Mouse (Mus musculus) thymus, postnatal 14 days (tissue): ENCODE data around the gene Prkca.

Source experiments
- DNase-seq: peaks from one replicate; pipeline ENCODE4 v3.0.0; 2021

Gene Prkca

GRCm38 (mm10) chr11:108293843-108294242, 49.9 kb downstream of the Prkca start:
- no peak for DNase-seq

DNA sequence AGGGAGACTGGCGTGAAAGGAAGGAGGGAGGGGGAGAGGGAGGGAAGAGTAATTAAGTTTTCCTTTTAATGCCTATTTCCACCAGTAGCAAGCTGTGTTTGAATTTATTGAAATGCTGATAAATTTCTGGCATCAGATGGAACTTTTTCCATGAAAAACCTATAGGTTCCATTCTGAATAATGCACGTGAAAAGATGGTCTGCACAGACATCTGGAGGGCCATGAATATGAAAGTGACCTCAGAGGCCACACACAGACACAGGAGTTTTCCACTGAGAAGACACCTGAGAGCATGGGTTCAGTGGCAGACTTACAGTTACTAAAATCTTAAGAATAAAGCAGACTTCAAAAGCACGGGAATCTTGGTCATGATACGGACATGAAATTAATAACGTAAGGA, 54.5 kb downstream of the Prkca start:
- DNase-seq = no peak

GRCm38 (mm10) chr11:108287321-108287720, 56.4 kb downstream of the Prkca start:
- DNase-seq = no peak

- DNase-seq = no peak
Measured at GRCm38 (mm10) chr11:108285046-108285445, 58.7 kb downstream of the Prkca start.

- no peak for DNase-seq
Measured at GRCm38 (mm10) chr11:108282850-108283459, 60.8 kb downstream of the Prkca start.

DNA sequence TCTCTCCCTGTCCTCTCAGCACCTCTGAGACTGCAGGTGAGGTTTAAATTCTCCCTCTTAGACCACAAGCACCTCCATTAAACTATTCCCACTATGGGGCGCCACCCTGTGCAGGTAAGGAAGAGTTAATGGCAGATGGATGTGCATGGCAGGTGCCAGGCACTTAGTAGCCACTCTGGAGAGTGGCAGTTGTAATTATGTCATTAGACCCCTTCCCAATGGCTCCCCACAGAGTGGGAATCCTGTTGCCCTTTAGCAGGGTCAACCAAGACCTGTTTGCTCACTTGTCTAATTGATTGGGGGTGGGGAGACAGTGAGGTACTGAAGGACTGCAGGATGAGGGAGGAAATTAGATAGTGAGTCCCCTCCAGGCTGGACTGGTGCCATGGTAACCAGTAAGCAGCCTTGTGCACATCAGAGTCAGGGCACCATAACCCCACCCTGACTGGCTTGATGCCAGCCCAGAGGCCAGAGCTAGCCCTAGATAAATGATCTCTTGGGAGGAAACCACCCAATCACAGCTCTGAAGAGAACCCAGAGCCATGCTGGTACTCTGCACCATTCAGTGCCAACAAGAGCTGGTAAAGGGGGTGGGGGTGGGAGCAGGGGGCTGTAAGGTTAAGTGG, 63.9 kb downstream of the Prkca start:
- no peak for DNase-seq

GRCm38 (mm10) chr11:108277096-108277495, 66.6 kb downstream of the Prkca start:
- DNase-seq = no peak

DNA sequence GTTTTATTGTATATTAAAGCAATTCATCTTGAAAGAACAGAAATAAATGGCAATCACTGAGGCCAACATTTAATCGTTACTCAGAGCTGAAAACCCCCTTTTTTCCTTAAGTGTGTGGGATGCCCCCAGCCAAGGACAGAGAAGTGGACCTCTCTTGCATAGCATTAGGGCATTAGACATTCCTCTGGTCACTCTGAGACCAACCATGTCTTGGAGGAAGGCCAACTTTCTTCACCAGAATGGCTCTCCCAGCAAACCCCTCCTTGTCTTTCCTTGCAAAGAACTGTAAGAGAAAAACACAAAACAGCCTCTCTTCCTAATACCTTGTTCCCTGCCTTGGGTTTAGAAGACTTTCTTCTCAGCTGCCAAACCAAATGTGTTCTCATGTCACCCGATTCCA, 67.6 kb downstream of the Prkca start:
- no peak for DNase-seq

DNA sequence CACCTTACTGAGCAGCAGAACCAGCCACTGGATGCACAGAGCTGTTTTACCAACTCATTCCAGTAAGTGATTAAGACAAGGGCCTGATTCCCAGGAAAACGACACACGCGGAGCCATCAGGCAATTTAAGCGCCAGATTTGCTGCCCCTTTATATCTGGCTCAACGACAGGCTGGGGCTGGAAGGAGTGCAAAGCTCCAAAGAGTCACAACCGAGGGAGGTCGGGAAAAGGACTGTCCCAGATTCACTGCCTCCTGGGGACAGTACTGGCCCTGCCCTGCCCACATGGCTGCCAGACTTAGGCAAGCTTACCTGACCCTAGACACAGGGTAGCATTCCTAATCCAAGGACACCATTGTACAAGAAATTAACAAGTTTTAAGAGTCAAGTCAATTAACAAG, 69.7 kb downstream of the Prkca start:
- DNase-seq = no peak

- peak; percentile 34 for DNase-seq
Measured at GRCm38 (mm10) chr11:108273415-108273965, 70.2 kb downstream of the Prkca start.

DNA sequence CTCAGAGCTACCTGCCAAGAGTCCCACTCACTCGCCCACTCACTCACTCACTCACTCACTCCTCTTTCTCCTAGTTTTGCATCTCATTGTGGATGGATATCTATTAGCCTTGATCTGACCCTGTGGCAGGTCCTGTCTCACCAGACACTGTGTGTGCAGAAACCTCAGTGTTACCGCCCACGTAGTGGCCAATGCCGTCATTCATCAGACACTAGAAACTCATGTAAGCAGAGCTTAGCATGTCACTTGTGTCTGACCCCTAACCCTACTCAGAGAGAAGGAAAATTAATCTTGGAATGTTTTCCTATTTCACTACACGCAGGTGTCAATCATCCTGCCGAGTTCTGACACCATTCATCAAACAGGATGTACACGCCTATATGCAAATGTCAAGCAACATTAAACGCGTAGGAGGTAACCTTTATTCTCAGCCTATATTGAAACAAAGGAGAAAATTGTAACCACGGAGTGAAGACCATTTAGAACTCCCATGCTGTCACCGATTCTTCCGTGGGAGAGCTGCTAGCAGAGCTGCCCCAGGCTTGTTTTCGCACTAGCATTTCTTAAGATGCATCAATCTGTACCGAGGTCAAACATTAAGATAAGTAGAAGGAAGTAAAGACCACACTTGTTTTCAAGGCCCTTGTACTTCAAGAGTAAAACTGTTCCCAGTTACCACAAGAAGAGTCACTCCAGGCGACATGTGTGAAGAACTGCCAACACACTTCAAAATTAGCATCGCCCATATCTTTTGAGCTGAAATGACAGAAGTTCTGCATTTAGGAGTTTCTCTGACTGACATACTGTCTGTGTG, 70.9 kb downstream of the Prkca start:
- peak; percentile 19 for DNase-seq

- DNase-seq = peak; percentile 74
Measured at GRCm38 (mm10) chr11:108271305-108271704, 72.4 kb downstream of the Prkca start.

DNA sequence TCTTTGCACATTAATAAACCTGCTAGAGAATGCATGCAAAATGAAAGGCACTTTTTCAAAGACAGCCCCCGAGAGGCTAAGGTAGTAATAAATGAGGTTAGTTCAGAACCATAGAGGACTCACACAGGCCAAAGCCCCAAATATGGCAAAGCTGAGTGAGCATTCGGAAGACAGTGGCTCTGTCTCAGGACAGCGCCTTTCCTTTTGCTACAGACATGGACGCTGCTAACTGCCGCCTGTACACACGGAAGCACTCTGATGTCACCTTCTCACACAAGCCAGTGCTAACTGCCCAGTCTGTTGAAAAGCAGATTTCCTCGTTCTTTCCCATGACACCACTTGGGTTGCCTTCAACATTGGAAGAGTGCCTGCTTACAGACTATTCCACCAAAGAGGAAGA, 74.2 kb downstream of the Prkca start:
- DNase-seq = no peak

GRCm38 (mm10) chr11:108268421-108269322, 75.1 kb downstream of the Prkca start:
- no peak for DNase-seq

DNA sequence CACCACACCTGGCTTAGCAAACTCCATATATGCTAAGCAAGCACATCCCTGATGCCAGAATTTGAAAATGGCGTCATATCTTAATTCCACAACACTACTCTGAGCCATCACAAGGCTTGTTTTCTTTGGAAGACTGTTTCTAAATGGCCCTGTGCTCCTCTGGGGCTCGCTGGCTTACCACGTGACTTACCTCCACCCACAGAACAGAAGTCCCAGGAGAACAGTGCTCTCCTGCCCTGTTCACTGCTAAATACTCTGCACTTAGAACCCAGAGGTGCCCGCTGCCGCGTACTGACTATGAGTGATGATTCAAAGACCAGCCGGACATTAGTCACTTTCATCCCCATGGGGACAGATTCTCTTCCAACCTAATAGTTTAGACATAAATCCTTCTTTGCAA, 75.9 kb downstream of the Prkca start:
- DNase-seq = no peak

GRCm38 (mm10) chr11:108267066-108267465, 76.7 kb downstream of the Prkca start:
- no peak for DNase-seq

- DNase-seq = no peak
Measured at GRCm38 (mm10) chr11:108263868-108264267, 79.9 kb downstream of the Prkca start.

- DNase-seq = no peak
Measured at GRCm38 (mm10) chr11:108263406-108263805, 80.3 kb downstream of the Prkca start.

DNA sequence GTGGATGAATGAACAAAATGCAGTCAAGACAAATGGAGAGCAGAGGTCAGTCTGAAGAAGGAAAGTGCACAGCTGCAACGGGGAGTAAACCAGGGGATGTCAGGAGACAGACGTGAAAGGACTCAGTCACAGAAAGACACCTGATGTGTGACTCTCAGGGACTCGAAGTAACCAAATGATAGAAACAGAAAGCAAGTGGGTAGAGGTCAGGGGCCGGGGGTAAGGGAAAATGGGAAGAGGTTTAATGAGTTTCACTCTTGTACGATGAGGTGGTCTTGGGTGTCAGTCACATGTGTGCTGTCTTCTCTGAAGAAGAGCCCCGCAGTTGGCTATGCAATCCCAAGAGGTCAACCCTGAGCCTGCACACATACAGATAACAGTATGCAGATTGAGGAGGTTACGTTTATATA, 82.0 kb downstream of the Prkca start:
- DNase-seq = no peak

DNA sequence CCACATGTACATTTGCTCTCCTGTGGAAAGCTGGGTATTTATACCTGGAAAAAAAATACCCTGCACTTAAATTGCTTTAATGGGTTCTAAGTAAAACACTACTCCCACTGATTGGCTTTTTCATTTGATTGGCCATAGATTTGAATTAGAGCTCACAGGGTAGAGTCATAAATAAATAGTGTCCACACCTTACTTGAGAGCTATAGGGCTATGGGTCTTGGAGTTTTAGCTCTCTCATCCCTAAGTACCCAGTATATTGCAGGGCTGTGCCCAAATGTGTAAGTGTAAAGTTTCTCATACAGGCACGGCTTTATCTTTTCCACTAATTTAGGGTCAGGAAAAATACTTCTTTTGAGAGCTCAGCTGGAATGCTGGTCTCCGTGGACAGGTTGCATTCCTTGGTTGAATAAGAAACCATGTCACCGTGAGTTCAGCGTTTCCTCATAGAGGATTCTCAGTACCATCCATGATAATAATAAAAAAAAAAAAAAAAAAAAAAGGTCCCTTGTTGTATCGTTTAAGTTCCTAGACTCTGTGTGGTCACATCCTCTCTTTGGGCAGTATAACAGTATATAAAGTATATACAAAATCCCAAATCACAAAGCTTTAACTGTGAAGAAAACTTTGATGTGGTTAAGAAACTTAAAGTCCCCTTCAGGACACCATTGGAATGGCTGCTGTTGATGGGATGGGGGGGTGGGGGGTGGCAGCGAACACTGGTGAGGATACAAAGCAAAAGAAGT, 82.8 kb downstream of the Prkca start:
- no peak for DNase-seq

DNA sequence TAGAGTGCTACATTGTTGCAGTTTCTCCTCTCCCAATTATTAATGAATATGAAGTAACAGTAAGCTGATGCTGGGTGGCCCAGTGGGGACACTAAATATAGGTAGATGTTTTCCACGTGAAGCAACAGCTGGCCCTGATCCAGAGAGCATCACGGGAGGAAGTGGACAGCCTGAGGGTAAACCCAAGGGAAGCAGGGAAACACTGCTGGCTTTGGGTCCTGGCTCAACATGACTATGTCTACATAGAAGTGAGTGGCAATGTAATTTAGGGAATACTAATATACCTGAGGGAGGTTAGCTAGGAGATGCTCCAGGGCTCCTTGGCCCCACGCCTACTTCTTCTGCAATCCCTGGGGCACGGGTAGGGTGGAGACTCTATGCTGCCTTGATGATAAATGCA, 84.3 kb downstream of the Prkca start:
- no peak for DNase-seq

DNA sequence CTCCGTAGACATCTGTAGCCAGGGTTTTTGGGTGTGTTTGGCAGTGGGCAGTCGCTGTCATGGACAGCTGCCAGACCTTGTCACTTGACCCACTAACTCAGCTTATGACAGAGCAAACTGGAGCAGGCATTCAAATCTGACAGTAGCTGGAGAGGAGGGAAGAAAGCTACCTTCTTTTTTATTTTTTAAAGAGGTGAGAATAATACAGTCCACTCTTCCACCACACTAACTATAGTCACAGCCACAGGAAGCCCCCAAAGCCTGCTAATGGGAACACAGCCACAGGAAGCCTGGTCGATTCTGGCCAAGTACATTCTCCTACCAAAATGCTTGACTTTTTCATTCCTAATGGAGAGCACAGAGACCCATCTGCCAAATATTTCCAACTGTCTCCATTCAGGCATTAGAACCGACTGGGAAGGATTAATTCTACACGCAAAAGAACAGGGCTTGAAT, 84.9 kb downstream of the Prkca start:
- no peak for DNase-seq
